Comparison of ENCODE assay signal across 8 mouse cellular contexts in genomic region chr19:57197043-57197817, GRCm38 (mm10).
DNase-seq lines count a peak whose midpoint lies in the region; ATAC-seq lines count a peak whose summit lies in the region.

No protein-coding gene starts in this region.

- H3K27ac ChIP-seq in forebrain, embryonic 13.5 days, result no peak overlapping the region

- peaks cover 29% of the 10 kb centered on the region for H3K4me1 ChIP-seq in forebrain, embryonic 13.5 days

- peak; percentile 54 for DNase-seq in MN1 (ENCODE audit: low spot score)
- peak; percentile 71 for DNase-seq in brain, adult 2 months (ENCODE audit: low read depth, low spot score)
- peak; percentile 82 for DNase-seq in heart, postnatal 25 days (ENCODE audit: low spot score)
- DNase-seq in layer of hippocampus, adult 9-11 months, result peak; percentile 33
- DNase-seq in lung, postnatal 10 days, result peak; percentile 89
- DNase-seq in right cerebral cortex, adult 2 months (ENCODE audit: low spot score in 2 of 2), result peak; percentile 59 to 64

- H3K27me3 ChIP-seq in forebrain, embryonic 13.5 days, result peaks cover 28% of the 10 kb centered on the region

- peak overlapping the region; percentile 85 for H3K4me2 ChIP-seq in forebrain, embryonic 13.5 days

- H3K36me3 ChIP-seq in forebrain, embryonic 13.5 days (ENCODE audit: poor library complexity, severe bottlenecking), result no peaks in the 10 kb centered on the region

- ATAC-seq in forebrain, embryonic 13.5 days, result peak; percentile 68
- no peak for ATAC-seq in erythroid progenitor cell, adult 5-6 weeks (replicated peaks; ENCODE audit: low FRiP score, poor library complexity, severe bottlenecking)

- peak overlapping the region; percentile 58 for H3K9ac ChIP-seq in forebrain, embryonic 13.5 days

- 2% methylated on average over 36 of the region's 37 CpGs for WGBS in forebrain, embryonic 13.5 days

- intact Hi-C loops in heart, postnatal 25 days (cut with DNase I), result loop anchor here (2.0 to 5.0 kb wide), 3 partner anchors 34 to 115 kb away; partner anchors contain the start of gene Ablim1

- H3K9me3 ChIP-seq in forebrain, embryonic 13.5 days (replicated peaks), result no peaks in the 10 kb centered on the region

- peak overlapping the region; percentile 45 for H3K4me3 ChIP-seq in forebrain, embryonic 13.5 days

Comparison
In these comparisons a context has a peak if more than half of its experiments do, and no peak if none do; other contexts are left out.
1. DNase-seq: peak in every context shown above with its lines; median percentile 89 in lung, postnatal 10 days; 82 in heart, postnatal 25 days; 71 in brain, adult 2 months; 62 in right cerebral cortex, adult 2 months; 54 in MN1; 33 in layer of hippocampus, adult 9-11 months.